Mouse (Mus musculus): ENCODE measurements around the gene Sema4a.

GRCm38 (mm10) chr3:88415668-88416067 is 45.3 kb downstream of the Sema4a start:
- TF ChIP-seq CTCF (conservative IDR thresholded peaks at IDR 0.05; ENCODE audit: low read length) = no peak
- no peak for TF ChIP-seq NANOG (IDR thresholded peaks at IDR 0.05; ENCODE audit: borderline replicate concordance, low read length)
- no peak for TF ChIP-seq POU5F1 (IDR thresholded peaks at IDR 0.05; ENCODE audit: borderline replicate concordance, low read length)

Measured in E14TG2a.4 (cell line).